Mouse (Mus musculus): Measurements from ENCODE around the gene 4930442H23Rik.

DNA sequence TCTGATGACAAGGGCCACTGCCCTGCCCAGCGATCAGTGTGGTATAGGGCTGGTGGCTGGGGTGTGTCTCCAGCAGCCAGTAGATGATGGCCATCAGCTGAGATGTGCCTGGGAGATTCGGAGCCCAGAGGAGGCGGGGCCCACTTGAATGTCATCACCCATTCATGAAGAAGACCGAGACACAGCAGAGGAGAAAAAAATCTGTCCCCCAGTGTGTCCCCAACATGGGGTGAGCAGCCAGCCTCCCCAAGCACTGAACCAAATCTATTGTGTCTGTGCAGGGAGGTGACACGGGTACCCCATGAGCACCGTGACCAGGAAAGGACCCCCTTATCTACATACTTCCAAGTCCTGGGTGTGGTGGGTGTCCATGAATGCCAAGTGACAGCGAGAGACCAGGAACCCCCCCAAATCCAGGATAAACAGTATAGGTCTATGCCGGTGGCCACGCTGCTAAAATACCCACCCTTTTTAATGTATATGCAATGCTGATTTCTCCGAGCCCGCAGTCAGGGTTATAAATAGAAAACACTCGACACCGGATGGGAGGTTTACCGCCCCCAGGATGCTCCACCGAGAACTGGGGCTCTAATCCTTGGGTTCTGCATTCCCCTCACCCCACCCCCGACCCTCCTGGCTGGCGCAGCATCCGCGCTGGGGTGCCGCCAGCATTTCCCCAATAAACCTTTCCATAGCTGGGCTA, 46.2 kb upstream of the 4930442H23Rik start:
- TF ChIP-seq CTCF (IDR thresholded peaks at IDR 0.05; ENCODE audit: low read depth) (no peak), EP300 (optimal IDR thresholded peaks at IDR 0.05) (no peak)
